Mouse (Mus musculus) hematopoietic stem cell, adult 5-6 weeks (primary cell): ENCODE results near the gene Efemp2. TPM values are rescaled to one million over a fixed set of nuclear protein-coding genes. Genes with fewer than 3 reads are reported as not detected.
A peak's percentile ranks its signal among the peaks of the same experiment; 100 is the strongest.

Experiments
- ATAC-seq, 2 experiments: fragments of 125-278 bp in 1 of 2; replicated peaks in 1 of 2; 2 replicates each; pipeline ENCODE4 v1.8.0; 2016 to 2017; ENCODE audit warnings: inconsistent platforms in 2 of 2, mild to moderate bottlenecking in 2 of 2, moderate number of reproducible peaks in 2 of 2, low read depth in 1 of 2, moderate TSS enrichment in 1 of 2; ENCODE audit not compliant: low FRiP score in 2 of 2, poor library complexity in 2 of 2, severe bottlenecking in 2 of 2, insufficient read depth in 1 of 2, low TSS enrichment in 1 of 2
- total RNA-seq: library from RNA; stranded (forward); fragments of 172-1452, 232-1000 nt; gene quantifications from 2 replicates; pipeline ENCODE4 v1.2.3, GENCODE M21; 2017

The Efemp2 gene
- total RNA-seq, result 1.2 TPM in 1 of 2 replicates, not detected in the other

DNA sequence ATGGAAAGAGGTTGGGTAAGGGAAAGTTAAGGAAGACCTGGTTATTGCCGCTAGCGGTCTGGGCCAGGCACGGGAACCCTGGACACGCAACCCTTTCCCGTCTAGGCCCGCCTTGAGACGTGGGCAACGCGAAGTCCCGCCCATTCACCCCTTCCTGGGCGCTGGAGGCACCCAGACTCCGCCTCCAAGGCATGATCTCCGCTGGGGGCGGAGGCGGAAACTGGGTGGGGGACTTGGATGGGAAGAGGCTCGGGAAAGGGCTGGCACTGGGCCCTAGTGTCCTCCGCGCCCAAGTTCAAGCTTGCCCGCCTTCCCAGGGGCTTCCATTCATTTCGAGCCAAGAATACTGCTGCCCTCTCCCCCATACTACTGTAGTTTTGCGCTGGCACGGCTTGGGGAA is at the start of gene Efemp2:
Gene Efemp2, plus strand, starts transcription at position 235 of the 400 bp plus-strand sequence.
- peak in 1 of 2 experiments; percentile 33; a peak in 2 of 4 replicates for ATAC-seq

DNA sequence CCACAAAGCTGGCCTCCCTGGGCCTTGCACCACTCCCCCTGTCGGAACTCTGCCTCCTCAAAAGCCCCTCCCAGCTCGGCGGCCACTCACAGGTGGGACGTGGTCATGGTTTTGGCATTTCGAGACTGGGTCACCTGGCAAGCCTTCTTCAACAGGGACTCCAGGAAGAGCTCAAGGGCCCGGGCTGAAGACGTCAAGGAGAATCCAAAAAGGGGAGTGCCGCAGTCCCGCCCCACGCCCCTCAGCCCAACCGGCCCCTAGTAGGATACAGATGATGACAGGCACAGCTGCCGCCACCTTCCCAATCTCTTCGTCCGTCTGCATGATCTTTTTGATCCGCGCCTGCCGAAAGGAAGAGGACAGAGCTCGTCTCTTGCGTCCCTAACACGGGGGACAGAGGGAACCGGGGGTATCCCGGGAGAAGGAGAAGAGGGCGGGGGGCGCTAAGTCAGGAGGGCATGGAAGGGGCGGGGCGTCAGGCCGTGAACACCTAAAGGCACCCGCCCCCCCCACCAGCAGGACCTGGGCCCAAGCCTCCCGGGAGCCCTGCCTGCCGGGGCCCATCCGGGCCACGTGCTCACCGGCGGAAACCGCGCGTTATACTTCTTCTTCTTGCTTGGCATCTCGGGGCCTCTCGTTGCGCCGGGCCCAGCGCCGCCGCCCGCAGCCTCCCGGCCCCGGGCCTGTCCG is 49.5 kb upstream of the Efemp2 start:
- ATAC-seq, result peak; percentile 34 to 42; a peak in 3 of 4 replicates

DNA sequence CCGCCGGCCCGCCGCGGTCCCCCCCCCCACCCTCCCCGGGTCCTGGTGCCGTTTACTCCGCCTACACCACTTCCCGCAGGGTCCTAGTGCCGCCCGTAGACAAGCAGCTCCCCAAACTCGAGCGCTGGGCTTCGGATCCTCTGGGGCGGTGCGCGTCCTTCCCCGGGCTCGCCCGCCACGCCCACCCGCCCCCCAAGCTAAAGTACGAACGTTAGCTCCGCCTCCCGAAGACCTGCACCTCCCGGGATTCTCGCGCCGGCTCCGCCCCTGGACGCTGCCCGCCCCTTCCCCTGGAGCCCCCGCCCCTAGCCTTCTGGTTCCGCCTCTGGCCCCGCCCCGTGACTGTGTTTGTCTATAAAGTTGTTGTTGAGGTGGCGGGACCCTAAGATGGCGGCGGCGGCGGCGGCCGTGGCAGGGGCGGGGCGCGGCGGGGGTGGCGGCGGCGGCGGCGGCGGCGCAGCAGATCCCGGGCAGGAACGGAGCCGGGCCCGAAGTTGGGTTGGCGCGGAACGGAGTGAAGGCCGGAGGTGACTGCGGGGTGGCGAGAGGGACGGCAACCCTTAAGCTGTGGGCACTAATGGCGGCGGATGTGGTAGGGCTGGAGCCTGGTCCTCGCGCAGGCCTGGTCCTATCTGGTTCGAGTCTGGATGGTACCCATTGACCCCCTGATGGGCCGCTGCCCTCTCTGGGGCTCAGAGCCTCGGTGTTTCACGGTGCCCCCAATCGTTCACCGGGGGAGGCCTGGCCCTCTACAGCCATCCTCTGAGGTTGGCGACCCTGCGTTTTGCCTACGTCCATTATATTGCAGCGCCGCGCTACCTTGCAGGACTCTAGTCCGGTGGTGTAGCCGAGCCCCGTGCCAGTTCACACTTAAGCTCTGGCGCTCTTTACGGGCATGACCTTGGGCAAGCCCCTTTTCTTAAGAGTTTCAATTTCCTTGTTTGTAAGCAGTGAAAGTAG is 48.7 kb upstream of the Efemp2 start, which contains the start of the genes Drap1 and AI837181:
Gene Drap1, minus strand, starts transcription at position 198 of the 960 bp plus-strand sequence.
Gene AI837181, plus strand, starts transcription at position 363 of the 960 bp plus-strand sequence.
- peak; percentile 70 to 72 for ATAC-seq

DNA sequence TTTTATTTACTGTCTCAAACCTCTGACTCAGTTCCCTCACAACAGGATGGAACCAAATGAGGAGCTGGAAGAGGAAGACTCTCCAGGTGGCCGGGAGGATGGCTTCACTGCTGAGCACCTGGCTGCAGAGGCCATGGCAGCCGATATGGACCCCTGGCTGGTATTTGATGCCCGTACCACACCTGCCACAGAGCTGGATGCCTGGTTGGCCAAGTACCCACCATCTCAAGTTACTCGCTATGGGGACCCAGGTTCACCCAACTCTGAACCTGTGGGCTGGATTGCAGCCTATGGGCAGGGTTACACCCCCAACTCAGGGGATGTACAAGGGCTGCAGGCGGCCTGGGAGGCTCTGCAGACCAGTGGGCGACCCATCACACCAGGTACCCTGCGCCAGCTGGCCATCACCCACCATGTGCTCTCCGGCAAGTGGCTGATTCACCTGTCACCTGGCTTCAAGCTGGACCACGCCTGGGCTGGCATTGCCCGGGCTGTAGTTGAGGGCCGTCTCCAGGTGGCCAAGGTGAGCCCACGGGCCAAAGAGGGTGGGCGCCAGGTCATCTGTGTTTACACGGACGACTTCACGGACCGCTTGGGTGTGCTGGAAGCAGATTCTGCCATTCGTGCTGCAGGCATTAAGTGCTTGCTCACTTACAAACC is 47.7 kb upstream of the Efemp2 start:
- no peak for ATAC-seq

DNA sequence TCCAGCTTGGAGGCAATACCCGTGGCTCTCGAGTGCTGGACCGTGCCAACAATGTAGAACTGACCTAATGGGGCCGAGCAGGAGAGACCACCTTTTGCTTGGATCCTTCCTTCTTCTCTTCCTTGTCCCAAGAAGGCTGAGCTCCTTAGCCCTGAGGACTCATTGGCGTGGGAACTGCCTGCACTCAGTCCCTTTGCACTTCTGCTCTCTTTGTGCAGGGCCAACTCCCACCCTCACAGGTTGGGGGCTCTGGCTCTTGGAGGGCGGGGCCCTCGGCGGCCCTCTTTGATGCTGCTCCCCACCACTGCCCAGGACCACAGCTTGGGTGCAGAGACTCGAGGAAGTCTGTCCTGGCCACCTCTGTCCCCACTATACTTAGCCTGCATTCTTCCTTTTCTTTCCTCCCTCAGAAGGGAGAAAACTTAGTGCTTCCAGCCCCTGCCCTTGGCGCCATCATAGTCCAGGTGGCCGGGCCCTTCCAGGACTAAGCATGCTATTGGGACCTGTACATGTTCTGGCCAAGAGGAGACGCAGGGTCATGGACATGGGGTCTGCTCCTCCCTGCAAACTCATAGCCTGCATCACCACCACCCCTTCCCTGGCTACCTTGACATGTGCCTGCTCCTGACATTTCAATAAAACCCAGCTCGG is 47.0 kb upstream of the Efemp2 start:
- no peak for ATAC-seq

DNA sequence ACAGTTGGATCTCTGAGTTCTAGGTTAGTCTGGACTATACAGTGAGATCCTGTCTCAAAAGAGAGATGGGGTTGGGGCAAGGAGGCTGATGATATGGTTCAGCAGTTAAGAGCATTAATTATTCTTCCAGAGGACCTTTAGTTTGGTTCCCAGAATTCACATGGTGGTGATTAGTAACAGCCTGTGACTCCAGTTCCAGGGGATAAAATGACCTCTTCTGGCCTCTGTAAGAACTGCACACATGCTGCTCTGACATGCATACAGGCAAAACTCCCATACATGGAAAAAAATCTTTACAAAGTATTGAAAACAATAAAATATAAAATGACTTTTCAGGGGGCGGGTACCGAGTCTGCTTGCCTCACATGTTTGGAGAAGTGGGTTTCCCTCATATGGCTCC is 45.7 kb upstream of the Efemp2 start:
- ATAC-seq, result no peak

DNA sequence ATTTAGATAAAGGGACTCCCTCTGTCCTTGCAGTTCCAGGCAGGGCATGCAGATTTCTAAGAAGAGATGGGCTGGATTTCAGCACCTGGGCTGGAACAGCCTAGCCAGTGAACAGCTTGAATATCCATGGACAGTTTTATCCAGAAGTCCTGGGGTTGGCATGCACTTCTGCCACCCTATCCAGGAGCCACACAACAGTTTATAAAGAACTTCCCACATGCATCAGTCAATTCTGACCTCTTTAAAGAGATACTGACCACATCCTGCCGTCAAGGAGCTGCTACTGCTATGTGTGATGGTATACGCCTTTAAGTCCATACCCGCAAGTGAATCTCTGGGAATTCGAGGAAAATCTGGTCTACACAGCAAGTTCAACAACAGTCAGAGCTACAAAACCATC is 44.5 kb upstream of the Efemp2 start:
- no peak for ATAC-seq

DNA sequence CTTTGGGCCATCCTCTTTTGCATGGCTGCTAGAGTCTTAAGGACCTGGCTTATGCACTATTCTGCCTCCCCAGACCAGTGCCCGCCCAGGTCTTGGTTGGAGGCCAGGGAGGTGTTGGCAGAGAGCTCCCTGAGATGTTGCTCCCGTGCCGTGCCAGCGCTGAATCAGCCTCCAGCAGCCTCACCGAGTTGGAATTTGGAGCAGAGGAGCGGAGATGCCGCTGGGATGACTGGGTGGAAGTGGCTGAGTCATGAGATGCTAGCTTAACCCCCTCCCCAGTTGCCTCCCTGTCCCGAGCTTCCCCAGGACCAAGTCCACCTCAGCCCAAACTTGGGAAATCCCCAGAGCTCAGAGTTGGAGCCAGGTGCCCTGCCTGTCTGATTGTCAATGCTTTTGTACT is 43.9 kb upstream of the Efemp2 start:
- ATAC-seq, result no peak

DNA sequence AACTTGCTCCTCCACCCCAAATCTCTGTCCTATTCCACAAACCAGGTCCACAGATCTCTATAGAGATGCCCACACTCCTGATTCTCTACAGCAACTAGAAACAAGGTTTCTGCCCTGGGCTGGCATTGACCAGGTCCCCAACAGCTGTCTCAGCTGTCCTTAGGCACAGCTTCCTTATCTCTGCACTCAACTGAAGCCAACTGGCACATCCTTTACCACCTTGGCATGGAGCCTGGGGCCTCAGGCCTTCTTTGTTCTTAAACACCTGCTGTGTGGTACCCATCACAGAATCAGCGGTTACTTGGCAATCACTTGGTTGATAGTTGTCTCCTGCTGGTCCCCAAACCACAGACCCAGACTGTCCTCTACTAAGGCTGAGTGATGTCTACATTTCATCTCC is 43.3 kb upstream of the Efemp2 start:
- ATAC-seq, result no peak

DNA sequence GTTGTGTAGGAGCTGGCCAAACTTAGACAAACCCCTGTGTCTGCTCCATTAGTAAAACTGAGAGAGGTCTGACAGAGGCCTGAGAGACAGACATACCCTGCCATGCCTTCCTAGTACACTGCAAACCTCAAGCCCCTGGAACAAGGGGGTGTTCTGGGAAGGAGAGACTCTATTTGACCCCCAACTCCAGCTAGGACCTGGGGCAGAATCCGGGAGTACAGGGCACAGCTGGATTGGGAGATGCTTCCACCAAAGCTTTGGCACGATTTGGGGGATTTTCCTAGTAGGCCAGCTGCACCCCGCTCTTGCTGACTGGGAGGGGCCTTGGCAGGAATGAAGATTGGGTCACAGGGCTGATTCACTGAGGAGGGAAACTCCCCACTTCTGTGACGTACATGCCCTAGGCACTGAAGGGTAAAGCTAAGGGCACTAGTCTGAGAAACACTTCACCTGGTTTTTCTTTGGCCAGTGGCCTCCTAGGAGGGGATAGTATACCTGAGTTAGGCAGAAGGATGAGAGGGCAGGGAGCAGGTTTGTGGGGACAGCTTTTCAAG is 41.8 kb upstream of the Efemp2 start:
- ATAC-seq, result no peak

DNA sequence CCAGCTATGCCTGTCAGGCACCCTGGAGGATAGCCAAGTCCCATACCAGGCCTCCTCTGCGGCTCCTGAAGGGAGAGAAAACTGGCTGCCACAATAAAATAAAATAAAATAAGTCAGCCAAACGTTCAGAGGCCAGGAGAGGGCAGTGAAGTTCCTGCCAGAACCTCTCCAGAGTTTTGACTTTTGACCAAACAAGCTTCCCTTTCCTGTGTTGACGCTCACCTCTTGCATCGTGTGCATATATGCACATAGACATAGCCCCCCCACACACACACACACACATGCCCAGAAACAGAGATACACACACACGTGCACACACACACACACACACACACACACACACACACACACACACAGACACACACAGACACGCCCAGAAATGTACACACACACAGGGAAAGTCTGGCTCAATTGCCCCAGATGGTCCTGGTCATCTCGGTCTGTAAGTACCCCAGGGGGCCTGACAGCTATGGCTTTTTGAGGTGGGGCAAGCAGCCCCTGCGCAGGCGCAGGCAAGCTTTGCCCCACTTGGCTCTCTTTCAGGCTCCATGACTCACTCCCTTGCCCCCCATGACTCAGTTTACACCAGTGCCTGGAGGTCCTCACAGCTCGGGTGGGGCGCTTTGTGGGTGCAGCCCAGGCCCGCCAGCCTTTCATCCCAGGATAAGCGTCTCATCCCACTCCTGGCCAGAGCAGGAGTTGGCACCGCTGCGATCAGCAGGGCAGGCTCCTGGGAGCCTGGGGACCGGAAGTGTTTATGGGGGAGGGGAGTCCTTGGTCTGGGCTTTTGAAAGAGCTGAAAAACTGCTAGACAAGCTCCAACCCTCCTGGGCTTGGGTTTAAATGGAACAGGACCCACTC is 40.5 kb upstream of the Efemp2 start:
- peak; percentile 63 to 76 for ATAC-seq

DNA sequence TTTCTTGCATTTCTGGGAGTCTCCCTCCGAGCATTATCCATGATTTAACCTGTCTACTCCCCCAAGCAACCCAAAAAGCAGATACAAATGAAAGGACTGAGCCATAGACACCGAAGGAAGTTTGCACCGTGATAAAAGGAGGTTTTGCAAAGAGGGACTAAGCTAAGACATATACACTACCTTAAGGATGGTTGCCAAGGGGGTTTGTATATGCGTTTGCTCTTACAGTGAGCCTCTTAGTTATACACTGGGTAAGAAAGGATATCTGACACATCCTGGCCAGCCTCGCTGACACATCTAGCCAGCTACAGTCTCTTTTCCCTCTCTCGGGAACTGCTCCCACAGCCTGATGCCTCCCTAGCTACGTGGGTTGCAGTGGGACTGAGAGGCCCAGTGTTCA is 39.8 kb upstream of the Efemp2 start:
- no peak for ATAC-seq

DNA sequence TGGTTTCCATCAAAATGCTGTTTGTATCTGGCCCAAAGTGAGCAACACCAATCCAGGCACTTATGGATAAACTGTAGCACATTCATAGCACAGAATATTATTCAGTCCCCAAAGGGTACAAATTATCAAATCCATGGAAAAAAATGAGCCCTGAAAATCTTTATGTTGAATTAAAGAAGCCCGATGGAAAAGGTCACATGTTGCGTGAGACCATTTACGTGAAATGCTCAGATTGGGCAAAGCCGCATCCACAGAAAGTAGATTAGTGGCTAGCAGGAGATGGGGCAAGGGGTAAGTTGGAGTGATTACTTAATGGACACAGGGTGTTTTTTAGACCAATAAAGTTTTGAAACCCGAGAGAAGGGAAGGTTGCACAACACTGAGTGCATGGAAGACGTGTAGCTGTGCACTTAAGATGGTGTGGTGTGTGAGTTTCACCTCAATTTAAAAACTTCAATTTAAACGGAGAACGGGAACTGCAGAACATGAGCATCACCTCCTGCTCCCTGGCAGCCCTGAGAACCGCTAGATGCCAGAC is 29.3 kb upstream of the Efemp2 start:
- ATAC-seq, result peak in 1 of 2 experiments; percentile 11; a peak in 1 of 4 replicates

DNA sequence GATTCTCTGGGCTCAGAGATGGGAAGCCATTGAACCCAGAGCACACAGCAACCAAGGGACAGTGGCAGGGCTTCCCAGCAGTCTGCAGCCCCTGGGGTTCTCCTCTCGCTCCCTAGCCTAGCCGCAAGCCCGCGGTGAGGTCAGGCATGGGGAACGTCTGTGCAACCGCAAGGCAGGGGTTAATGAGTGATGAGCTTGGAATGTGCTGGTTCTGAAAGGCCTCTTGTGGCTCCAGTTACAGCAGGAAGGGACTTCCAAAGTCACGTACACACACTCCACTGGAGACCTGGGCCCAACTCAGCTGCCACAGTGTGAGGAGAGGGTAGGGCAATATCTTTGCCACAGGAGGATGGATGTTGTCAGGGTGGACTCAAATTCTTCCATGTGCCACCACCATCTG is 28.8 kb upstream of the Efemp2 start:
- no peak for ATAC-seq

DNA sequence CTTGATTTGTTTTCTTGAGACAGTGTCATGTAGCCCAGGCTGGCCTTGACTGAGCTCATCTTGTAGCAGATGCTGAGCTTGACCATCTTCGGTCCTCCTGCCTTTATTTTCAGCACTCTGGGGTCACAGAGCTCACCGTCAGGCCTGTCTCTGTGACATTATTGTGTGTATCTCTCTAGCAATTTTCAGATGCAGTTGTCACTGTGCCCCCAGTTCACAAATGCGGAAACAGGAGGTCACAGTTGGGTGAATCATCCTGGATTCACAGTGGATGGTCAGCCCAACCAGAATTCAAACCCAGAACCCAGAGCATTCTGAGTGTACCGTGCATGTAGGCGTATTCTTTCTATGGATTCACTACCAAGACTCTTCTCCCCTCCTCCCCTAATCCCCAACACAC is 28.0 kb upstream of the Efemp2 start:
- no peak for ATAC-seq
